Mouse (Mus musculus) embryonic fibroblast, embryonic 13.5 days (primary cell): ENCODE measurements around the gene Rnf19b. TPM values are rescaled to one million over a fixed set of nuclear protein-coding genes. Genes with fewer than 3 reads are reported as not detected.

ENCODE experiments used
- H3K27ac ChIP-seq: 2 replicates; pipeline ENCODE4 v1.5.1; 2012; ENCODE audit warnings: low read length, control low read depth, inconsistent platforms; ENCODE audit not compliant: insufficient read depth
- H3K4me1 ChIP-seq: 2 replicates; pipeline ENCODE4 v1.6.1; 2011; ENCODE audit warnings: low read length; ENCODE audit not compliant: control insufficient read depth, insufficient read depth
- H3K4me3 ChIP-seq: 2 replicates; pipeline ENCODE4 v1.5.1; 2011; ENCODE audit warnings: mild to moderate bottlenecking, control low read depth, low read length; ENCODE audit not compliant: insufficient read depth
- CTCF ChIP-seq: IDR thresholded peaks from 2 replicates; pipeline ENCODE4 v1.5.1; 2011; ENCODE audit warnings: mild to moderate bottlenecking, control low read depth, low read length, moderate library complexity, borderline replicate concordance; ENCODE audit not compliant: insufficient read depth
- POLR2A ChIP-seq: IDR thresholded peaks from 2 replicates; pipeline ENCODE4 v1.6.1; 2011; ENCODE audit warnings: low read depth, mild to moderate bottlenecking, control low read depth, low read length, moderate library complexity
- polyA plus RNA-seq: library from polyadenylated mRNA; stranded (reverse); fragments of >200 nt; gene quantifications from 2 replicates; pipeline ENCODE4 v1.2.4, GENCODE M21; 2011; ENCODE audit warnings: low read depth; ENCODE audit not compliant: missing spikeins, insufficient read length

The Rnf19b gene
- polyA plus RNA-seq, 1 experiment, result 49.7 TPM

- H3K4me3 ChIP-seq, result no peak overlapping the region
- TF ChIP-seq POLR2A, result no peak
- H3K27ac ChIP-seq, result no peak overlapping the region
- H3K4me1 ChIP-seq, result no peaks in the 10 kb centered on the region
Observed at GRCm38 (mm10) chr4:129125736-129126451, 67.8 kb downstream of the Rnf19b start.

GRCm38 (mm10) chr4:129128582-129129338 lies 70.7 kb downstream of the Rnf19b start:
- TF ChIP-seq POLR2A (no peak), CTCF (no peak)
- no peaks in the 10 kb centered on the region for H3K4me1 ChIP-seq
- no peak overlapping the region for H3K27ac ChIP-seq
- H3K4me3 ChIP-seq, result no peak overlapping the region

- Histone ChIP-seq H3K4me1 (no peaks in the 10 kb centered on the region), H3K4me3 (no peak overlapping the region), H3K27ac (no peak overlapping the region)
- no peak for TF ChIP-seq POLR2A
- no peak for TF ChIP-seq CTCF
Observed at GRCm38 (mm10) chr4:129129387-129129786, 71.3 kb downstream of the Rnf19b start.

- no peak overlapping the region for H3K4me3 ChIP-seq
- no peak for TF ChIP-seq POLR2A
- 0 out of 2 replicates have a peak, but pooled peaks have one; percentile 27 for TF ChIP-seq CTCF
- H3K27ac ChIP-seq, result no peak overlapping the region
- H3K4me1 ChIP-seq, result no peaks in the 10 kb centered on the region
Observed at GRCm38 (mm10) chr4:129130149-129130548, 72.1 kb downstream of the Rnf19b start.

- Histone ChIP-seq H3K4me1 (no peaks in the 10 kb centered on the region), H3K4me3 (no peak overlapping the region), H3K27ac (no peak overlapping the region)
- TF ChIP-seq CTCF (no peak), POLR2A (no peak)
Observed at GRCm38 (mm10) chr4:129130755-129131303, 72.8 kb downstream of the Rnf19b start.

GRCm38 (mm10) chr4:129134799-129135585 lies 76.9 kb downstream of the Rnf19b start:
- TF ChIP-seq CTCF (peak; percentile 58), POLR2A (no peak)
- no peak overlapping the region for H3K4me3 ChIP-seq
- H3K27ac ChIP-seq, result no peak overlapping the region
- H3K4me1 ChIP-seq, result no peaks in the 10 kb centered on the region; the same call in 1 of the 2 replicates

Other genes starting within 250 kb of the Rnf19b start
- gene Trim62, start 174.7 kb upstream of the Rnf19b start, polyA plus RNA-seq, result 3.8 and 4.0 TPM in 2 replicates
- 29.0 and 37.5 TPM in 2 replicates for gene Azin2, start 95.8 kb upstream of the Rnf19b start, polyA plus RNA-seq
- 95.5 and 107 TPM in 2 replicates for gene Ak2, start 66.3 kb upstream of the Rnf19b start, polyA plus RNA-seq
- not detected in 2 replicates for gene Tmem54, start 47.3 kb downstream of the Rnf19b start, polyA plus RNA-seq
- gene Hpca, start 63.8 kb downstream of the Rnf19b start, polyA plus RNA-seq, result not detected in 2 replicates
- gene Fndc5, start 78.7 kb downstream of the Rnf19b start, polyA plus RNA-seq, result 0.53 and 1.1 TPM in 2 replicates
- gene S100pbp, start 131.5 kb downstream of the Rnf19b start, polyA plus RNA-seq, result 59.9 and 65.4 TPM in 2 replicates
- 104 and 112 TPM in 2 replicates for gene Yars, start 131.5 kb downstream of the Rnf19b start, polyA plus RNA-seq
- 7.0 and 11.0 TPM in 2 replicates for gene C77080, start 203.1 kb downstream of the Rnf19b start, polyA plus RNA-seq
- gene Sync, start 229.3 kb downstream of the Rnf19b start, polyA plus RNA-seq, result 9.4 and 15.0 TPM in 2 replicates